Mouse (Mus musculus) testis, adult 2 months (tissue): ENCODE measurements around the gene Gm17190.

Source experiments
- CTCF ChIP-seq: fragments of 200-500 bp; IDR thresholded peaks from 2 replicates; pipeline ENCODE4 v1.5.1; 2012; ENCODE audit warnings: low read depth, mild to moderate bottlenecking, inconsistent platforms, low read length, moderate library complexity; ENCODE audit not compliant: control insufficient read depth, insufficient read depth, insufficient replicate concordance
- POLR2A ChIP-seq: fragments of 200-500 bp; IDR thresholded peaks from 2 replicates; pipeline ENCODE4 v1.6.1; 2012; ENCODE audit warnings: low read depth, mild to moderate bottlenecking, inconsistent platforms, low read length, moderate library complexity; ENCODE audit not compliant: control insufficient read depth

- no peak for TF ChIP-seq POLR2A
- no peak for TF ChIP-seq CTCF
Measured at GRCm38 (mm10) chr13:96112711-96113110, 30.9 kb downstream of the Gm17190 start.
